Mouse (Mus musculus) neutrophil, adult 5-6 weeks (primary cell): ENCODE data around the gene Hspa1b. TPM values are rescaled to one million over a fixed set of nuclear protein-coding genes. Genes with fewer than 3 reads are reported as not detected.
A peak's percentile ranks its signal among the peaks of the same experiment; 100 is the strongest.
"Not testable (repeated sequence)": the region's sequence is repeated elsewhere in the genome, so short reads cannot be mapped to it uniquely, and the experiment has no call there.

Source experiments
- ATAC-seq: fragments of 151-379, 151-347 bp; 2 replicates; pipeline ENCODE4 v1.8.0; 2017; ENCODE audit warnings: mild to moderate bottlenecking, moderate TSS enrichment; ENCODE audit not compliant: insufficient number of reproducible peaks, poor library complexity, low FRiP score, severe bottlenecking; ENCODE audit errors: extremely low read depth
- total RNA-seq: library from RNA; stranded (forward); fragments of 200-1000 nt; gene quantifications from 2 replicates; pipeline ENCODE4 v1.2.3, GENCODE M21; 2017

Hspa1b gene
- total RNA-seq, 1 experiment from 2014 or later: 5.9 TPM

- peak; percentile 4; the same call in 1 of the 2 replicates for ATAC-seq
Measured at GRCm38 (mm10) chr17:34958734-34959129, 306 bp downstream of the Hspa1b start.

GRCm38 (mm10) chr17:34957966-34958365, 1.1 kb downstream of the Hspa1b start:
- ATAC-seq: not testable (repeated sequence)

GRCm38 (mm10) chr17:34957291-34957690, 1.7 kb downstream of the Hspa1b start:
- ATAC-seq: not testable (repeated sequence)

- no peak for ATAC-seq
Measured at GRCm38 (mm10) chr17:34956340-34956739, 2.7 kb downstream of the Hspa1b start.

DNA sequence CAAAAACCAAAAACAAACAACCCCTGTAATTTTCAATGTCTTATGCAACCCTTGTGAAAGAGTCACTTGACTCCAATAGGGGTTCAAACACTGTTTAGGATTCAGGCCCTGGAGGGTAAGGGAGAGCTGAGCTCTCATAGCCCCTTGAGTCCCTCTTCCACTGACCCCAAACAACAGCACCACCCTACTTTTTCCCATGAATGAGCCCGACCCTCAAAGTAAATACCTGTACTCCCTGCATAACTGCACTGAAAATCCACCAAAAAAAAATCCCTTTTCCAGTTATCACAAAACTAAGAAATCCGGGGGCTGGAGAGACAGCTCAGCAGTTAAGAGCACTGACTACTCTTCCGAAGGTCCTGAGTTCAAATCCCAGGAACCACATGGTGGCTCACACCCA, 3.2 kb downstream of the Hspa1b start:
- ATAC-seq: no peak

- no peak for ATAC-seq
Measured at GRCm38 (mm10) chr17:34954831-34955230, 4.2 kb downstream of the Hspa1b start.

- ATAC-seq: no peak
Measured at GRCm38 (mm10) chr17:34953904-34954303, 5.1 kb downstream of the Hspa1b start.

- no peak for ATAC-seq
Measured at GRCm38 (mm10) chr17:34953258-34953657, 5.8 kb downstream of the Hspa1b start.

DNA sequence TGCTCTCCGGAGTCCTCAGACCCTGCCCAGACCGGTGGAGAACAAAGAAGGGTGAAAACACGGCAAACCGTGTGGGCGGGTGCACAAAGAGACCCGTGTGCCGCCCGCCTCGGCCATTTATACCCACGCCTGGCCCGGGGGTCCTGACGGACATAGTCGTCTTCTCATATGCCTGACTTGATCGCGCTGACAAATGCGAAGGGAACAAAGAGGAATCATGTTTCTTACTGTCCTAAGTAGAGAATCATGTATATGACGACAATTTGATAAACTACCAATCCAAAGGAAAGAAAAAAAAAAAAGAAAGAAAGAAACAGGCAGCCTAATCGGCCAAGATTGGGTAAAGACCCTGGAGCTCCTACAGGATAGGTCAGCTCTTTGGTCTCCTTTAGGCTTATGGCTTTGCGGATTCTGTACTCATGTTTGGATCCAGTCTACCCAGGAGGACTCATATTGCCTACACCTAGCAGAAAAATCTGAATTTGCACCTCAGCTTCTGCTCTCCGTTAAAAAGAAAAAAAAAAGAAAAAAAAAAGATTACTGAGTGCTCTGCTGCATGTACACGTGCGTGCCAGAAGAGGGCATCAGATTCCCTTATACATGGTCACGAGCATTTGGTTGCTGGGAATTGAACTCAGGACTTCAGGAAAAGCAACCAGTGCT, 6.5 kb downstream of the Hspa1b start:
- ATAC-seq: peak; percentile 66

GRCm38 (mm10) chr17:34951636-34952377, 7.2 kb downstream of the Hspa1b start:
- no peak for ATAC-seq

DNA sequence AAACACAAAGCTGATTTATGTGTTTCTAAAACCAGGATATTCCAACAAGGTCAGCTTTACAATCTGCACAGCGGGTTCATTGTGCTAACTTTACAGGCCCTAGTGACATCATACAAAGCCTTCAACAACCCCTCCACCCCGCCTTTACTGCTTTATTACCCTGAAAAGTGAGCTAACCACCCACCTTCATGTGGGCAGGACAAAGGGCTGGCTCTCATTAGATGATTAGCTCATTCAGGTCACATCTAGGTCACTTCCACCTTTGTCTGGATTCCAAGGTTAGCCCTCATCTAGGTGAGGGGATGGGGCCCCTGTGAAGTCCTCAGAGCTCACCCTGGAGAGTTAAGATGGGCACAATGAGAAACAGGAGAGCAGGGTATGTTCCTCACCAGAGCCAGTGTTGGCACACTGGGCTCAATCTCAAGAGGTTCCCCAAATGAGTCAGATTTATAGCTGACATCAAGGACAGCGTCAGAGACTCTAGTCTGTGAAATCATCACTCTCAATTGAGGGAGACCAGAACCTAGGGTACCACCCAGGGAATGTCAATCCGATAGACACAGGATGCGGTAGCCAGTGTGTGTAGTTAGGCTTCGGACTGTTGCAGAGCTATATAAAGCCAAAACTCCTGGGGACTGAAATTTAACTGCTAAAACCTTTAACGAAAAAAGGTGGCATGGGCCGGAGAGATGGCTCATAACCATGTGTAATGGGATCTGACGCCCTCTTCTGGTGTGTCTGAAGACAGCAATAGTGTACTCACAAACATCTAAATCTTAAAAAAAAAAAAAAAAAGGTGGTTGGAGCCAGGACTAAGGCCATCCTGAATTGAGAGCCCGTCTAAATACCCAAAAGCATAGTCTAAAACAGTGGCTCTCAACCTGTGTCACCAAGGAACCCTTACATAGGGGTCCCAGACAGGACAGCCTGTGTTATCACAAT, 8.3 kb downstream of the Hspa1b start:
- ATAC-seq: no peak

- no peak for ATAC-seq
Measured at GRCm38 (mm10) chr17:34949553-34949969, 9.5 kb downstream of the Hspa1b start.

GRCm38 (mm10) chr17:34948721-34949552, 10.1 kb downstream of the Hspa1b start:
- not testable (repeated sequence) for ATAC-seq

GRCm38 (mm10) chr17:34947606-34948005, 11.4 kb downstream of the Hspa1b start:
- peak; percentile 37; the same call in 1 of the 2 replicates for ATAC-seq

- ATAC-seq: no peak
Measured at GRCm38 (mm10) chr17:34946486-34947140, 12.4 kb downstream of the Hspa1b start.

GRCm38 (mm10) chr17:34944362-34944761, 14.7 kb downstream of the Hspa1b start:
- no peak for ATAC-seq

- ATAC-seq: no peak
Measured at GRCm38 (mm10) chr17:34943128-34943815, 15.8 kb downstream of the Hspa1b start.
